Mouse (Mus musculus) right cerebral cortex, postnatal 36 days (tissue): ENCODE data around the gene Olfr1494.

Source experiments
- DNase-seq, 2 experiments: peaks; one replicate each; pipeline ENCODE4 v3.0.0; 2022; ENCODE audit warnings: low spot score in 2 of 2, mixed read lengths in 1 of 2

Gene Olfr1494

GRCm38 (mm10) chr19:13739428-13739827 lies at the start of gene Olfr1494:
TSS of gene Olfr1494 (plus strand) at chr19:13739728.
- DNase-seq, result no peak

- DNase-seq, result no peak
Measured at GRCm38 (mm10) chr19:13696968-13697367, 42.6 kb upstream of the Olfr1494 start, which contains the start of gene Olfr1491. TSS of gene Olfr1491 (plus strand) at chr19:13697268.

GRCm38 (mm10) chr19:13722978-13723377 lies 16.6 kb upstream of the Olfr1494 start, which contains the start of gene Olfr1493-ps1:
TSS of gene Olfr1493-ps1 (plus strand) at chr19:13723278.
- DNase-seq, result no peak

GRCm38 (mm10) chr19:13749366-13749765 lies 9.8 kb downstream of the Olfr1494 start:
- no peak for DNase-seq

GRCm38 (mm10) chr19:13764306-13764705 lies 24.8 kb downstream of the Olfr1494 start, which contains the start of gene Olfr1495:
TSS of gene Olfr1495 (plus strand) at chr19:13764606.
- DNase-seq, result no peak

- DNase-seq, result no peak
Measured at GRCm38 (mm10) chr19:13768565-13769276, 29.2 kb downstream of the Olfr1494 start.

- DNase-seq, result no peak
Measured at GRCm38 (mm10) chr19:13777578-13777977, 38.0 kb downstream of the Olfr1494 start, which contains the start of gene Olfr1496. TSS of gene Olfr1496 (plus strand) at chr19:13777878.

- DNase-seq, result no peak
Measured at GRCm38 (mm10) chr19:13798102-13798501, 58.6 kb downstream of the Olfr1494 start, which contains the start of gene Olfr1497. TSS of gene Olfr1497 (minus strand) at chr19:13798202.
